Mouse (Mus musculus) small intestine, adult 2 months (tissue): Measurements from ENCODE around the gene Nectin3.

Source experiments
- CTCF ChIP-seq: fragments of 200-500 bp; IDR thresholded peaks from 2 replicates; pipeline ENCODE4 v1.5.1; 2012; ENCODE audit warnings: low read depth, mild to moderate bottlenecking, control low read depth, inconsistent platforms, low read length, moderate library complexity, mixed read lengths; ENCODE audit not compliant: insufficient replicate concordance, insufficient read length; ENCODE audit errors: extremely low read depth
- POLR2A ChIP-seq: fragments of 200-500 bp; IDR thresholded peaks from 2 replicates; pipeline ENCODE4 v1.6.1; 2012; ENCODE audit warnings: low read depth, mild to moderate bottlenecking, control low read depth, inconsistent platforms, low read length, moderate library complexity

GRCm38 (mm10) chr16:46397945-46398344 is 100.4 kb downstream of the Nectin3 start:
- TF ChIP-seq CTCF (no peak), POLR2A (no peak)
